Mouse (Mus musculus): ENCODE measurements at regions not wholly inside any gene's neighbourhood (a gene's known extent, or its start where the extent isn't known, plus 50 kb on each side); places are given as distances from the start of the nearest gene placed in this dataset.
A peak's percentile ranks its signal among the peaks of the same experiment; 100 is the strongest.

GRCm38 (mm10) chr12:51101636-51102035 is 246.2 kb upstream of the G2e3 start:
- no peak for TF ChIP-seq CTCF (IDR thresholded peaks at IDR 0.05; ENCODE audit: low read depth)
- WGBS = 68% methylated on average over 6 of the region's 6 CpGs

DNA sequence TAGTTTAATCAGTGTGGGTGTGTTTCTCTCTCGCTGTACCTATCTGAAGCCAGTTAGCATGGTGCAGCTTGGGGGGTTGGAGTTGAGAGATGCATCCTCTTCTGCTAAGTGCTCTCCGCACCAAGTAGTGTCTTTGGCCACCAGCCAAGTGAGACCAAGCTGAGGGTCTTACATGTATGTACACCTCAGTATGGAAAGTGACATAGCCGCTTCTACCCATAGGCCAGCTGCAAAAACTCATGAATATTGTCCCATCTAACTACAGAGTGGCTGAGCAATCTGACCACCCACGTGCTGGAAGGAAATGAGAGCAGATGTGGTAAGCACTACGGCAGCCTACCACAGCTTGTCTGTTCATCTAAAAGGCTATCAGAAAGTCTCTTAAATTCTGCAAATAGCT is 247.0 kb upstream of the G2e3 start:
- no peaks in the 10 kb centered on the region for H3K4me1 ChIP-seq (ENCODE audit: insufficient read depth)
- no peaks in the 10 kb centered on the region for H3K36me3 ChIP-seq (ENCODE audit: insufficient read depth)
- DNase-seq = peak; percentile 77
- H3K27me3 ChIP-seq (ENCODE audit: insufficient read depth, low read length) = no peaks in the 10 kb centered on the region
- no peak for TF ChIP-seq CTCF (IDR thresholded peaks at IDR 0.05; ENCODE audit: low read depth)
- H3K4me3 ChIP-seq (ENCODE audit: low read depth, low read length) = no peak overlapping the region
- H3K9me3 ChIP-seq (ENCODE audit: low read depth, low read length) = no peaks in the 10 kb centered on the region
- H3K27ac ChIP-seq (ENCODE audit: low read depth) = no peak overlapping the region
- ATAC-seq (ENCODE audit: insufficient read depth) = peak; percentile 90
- H3K4me2 ChIP-seq = no peak overlapping the region
- H3K9ac ChIP-seq = no peak overlapping the region
- WGBS = 50% methylated on average over 5 of the region's 5 CpGs

More at GRCm38 (mm10) chr12:51101636-51102035, 246.2 kb upstream of the G2e3 start:
- no peak overlapping the region for H3K4me3 ChIP-seq (ENCODE audit: low read depth, low read length)
- H3K27ac ChIP-seq (ENCODE audit: low read depth) = no peak overlapping the region
- no peaks in the 10 kb centered on the region for H3K9me3 ChIP-seq (ENCODE audit: low read depth, low read length)
- H3K4me1 ChIP-seq (ENCODE audit: insufficient read depth) = no peaks in the 10 kb centered on the region
- no peaks in the 10 kb centered on the region for H3K36me3 ChIP-seq (ENCODE audit: insufficient read depth)
- no peak for DNase-seq
- ATAC-seq (ENCODE audit: insufficient read depth) = no peak
- no peak overlapping the region for H3K4me2 ChIP-seq
- H3K9ac ChIP-seq = no peak overlapping the region
- no peaks in the 10 kb centered on the region for H3K27me3 ChIP-seq (ENCODE audit: insufficient read depth, low read length)

DNA sequence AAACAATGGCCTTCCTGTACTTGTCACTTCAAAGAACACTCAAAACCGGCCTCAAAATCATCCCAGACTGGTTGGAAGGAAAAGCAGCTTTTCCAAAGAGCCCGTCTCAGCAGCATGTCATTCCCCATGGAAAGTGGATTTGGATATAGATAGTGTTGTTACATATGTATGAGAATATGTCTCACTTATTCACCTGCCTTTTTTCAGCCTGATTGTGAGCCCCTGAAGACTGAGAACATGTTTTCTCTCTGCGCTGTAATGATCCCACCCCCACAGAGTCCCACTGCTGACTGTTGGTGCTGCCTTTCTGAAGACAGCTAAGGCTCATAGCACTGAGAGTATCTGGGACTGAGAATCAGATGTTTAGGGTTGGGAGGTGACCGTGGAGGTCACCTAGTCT is 251.9 kb upstream of the G2e3 start:
- no peak for DNase-seq
- no peaks in the 10 kb centered on the region for H3K27me3 ChIP-seq (ENCODE audit: insufficient read depth, low read length)
- no peaks in the 10 kb centered on the region for H3K4me1 ChIP-seq (ENCODE audit: insufficient read depth)
- no peak overlapping the region for H3K9ac ChIP-seq
- no peak overlapping the region for H3K4me3 ChIP-seq (ENCODE audit: low read depth, low read length)
- no peak for ATAC-seq (ENCODE audit: insufficient read depth)
- no peaks in the 10 kb centered on the region for H3K9me3 ChIP-seq (ENCODE audit: low read depth, low read length)
- H3K36me3 ChIP-seq (ENCODE audit: insufficient read depth) = no peaks in the 10 kb centered on the region
- H3K4me2 ChIP-seq = no peak overlapping the region
- TF ChIP-seq CTCF (IDR thresholded peaks at IDR 0.05; ENCODE audit: low read depth) = no peak
- WGBS = 53% methylated on average over 4 of the region's 4 CpGs
- H3K27ac ChIP-seq (ENCODE audit: low read depth) = no peak overlapping the region

- WGBS = 73% methylated on average over 7 of the region's 7 CpGs
- no peaks in the 10 kb centered on the region for H3K27me3 ChIP-seq (ENCODE audit: insufficient read depth, low read length)
- H3K4me3 ChIP-seq (ENCODE audit: low read depth, low read length) = no peak overlapping the region
- TF ChIP-seq CTCF (IDR thresholded peaks at IDR 0.05; ENCODE audit: low read depth) = no peak
- H3K4me2 ChIP-seq = no peak overlapping the region
- no peaks in the 10 kb centered on the region for H3K36me3 ChIP-seq (ENCODE audit: insufficient read depth)
- ATAC-seq (ENCODE audit: insufficient read depth) = no peak
- no peak for DNase-seq
- H3K27ac ChIP-seq (ENCODE audit: low read depth) = no peak overlapping the region
- H3K4me1 ChIP-seq (ENCODE audit: insufficient read depth) = no peaks in the 10 kb centered on the region
- H3K9ac ChIP-seq = no peak overlapping the region
- H3K9me3 ChIP-seq (ENCODE audit: low read depth, low read length) = no peaks in the 10 kb centered on the region
Measured at GRCm38 (mm10) chr12:51089324-51089723, 258.5 kb upstream of the G2e3 start.

DNA sequence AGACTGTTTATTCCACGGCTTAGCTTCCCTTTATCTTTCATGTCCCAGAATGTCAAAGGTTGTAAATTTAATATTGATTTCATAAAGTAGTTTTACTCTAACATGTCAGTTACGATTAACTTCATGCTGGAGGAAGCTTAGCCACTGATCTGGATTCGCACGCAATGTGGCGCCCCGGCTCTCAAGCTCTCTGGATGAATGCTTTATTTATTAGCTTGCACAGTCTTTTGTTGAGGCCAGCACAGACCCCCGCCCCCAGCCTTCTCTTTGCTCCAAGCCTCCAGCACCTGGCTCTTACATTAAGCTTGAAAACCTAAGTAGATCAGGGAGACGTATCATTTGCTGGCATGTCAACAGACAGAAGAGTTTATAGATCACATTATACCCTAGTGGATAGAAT is 266.1 kb upstream of the G2e3 start:
- H3K4me2 ChIP-seq = no peak overlapping the region
- ATAC-seq (ENCODE audit: insufficient read depth) (no peak), DNase-seq (no peak)
- no peaks in the 10 kb centered on the region for H3K36me3 ChIP-seq (ENCODE audit: insufficient read depth)
- H3K9ac ChIP-seq = no peak overlapping the region
- WGBS = 61% methylated on average over 8 of the region's 8 CpGs
- H3K4me1 ChIP-seq (ENCODE audit: insufficient read depth) = no peaks in the 10 kb centered on the region
- no peaks in the 10 kb centered on the region for H3K27me3 ChIP-seq (ENCODE audit: insufficient read depth, low read length)
- TF ChIP-seq CTCF (IDR thresholded peaks at IDR 0.05; ENCODE audit: low read depth) = no peak
- no peak overlapping the region for H3K4me3 ChIP-seq (ENCODE audit: low read depth, low read length)
- H3K27ac ChIP-seq (ENCODE audit: low read depth) = no peak overlapping the region
- no peaks in the 10 kb centered on the region for H3K9me3 ChIP-seq (ENCODE audit: low read depth, low read length)

DNA sequence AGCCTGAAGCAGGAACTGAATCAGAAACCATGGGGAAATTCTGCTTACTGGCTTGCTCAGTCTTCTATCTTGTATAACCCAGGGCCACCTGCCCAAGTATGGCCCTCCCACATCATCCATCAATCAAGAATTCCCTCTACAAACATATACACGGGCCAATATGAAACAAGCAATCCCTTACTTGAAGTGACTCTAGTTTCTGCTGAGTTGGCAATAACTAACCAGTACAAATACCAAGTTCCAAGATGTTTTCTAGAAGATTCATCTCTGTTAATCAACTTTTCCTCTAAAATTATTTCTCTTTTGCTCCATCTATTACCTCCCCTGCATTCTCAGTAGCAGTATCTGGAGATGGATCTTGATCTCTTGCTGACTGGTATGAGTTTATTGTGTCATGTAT is 274.4 kb upstream of the G2e3 start:
- no peak overlapping the region for H3K27ac ChIP-seq (ENCODE audit: low read depth)
- no peak for TF ChIP-seq CTCF (IDR thresholded peaks at IDR 0.05; ENCODE audit: low read depth)
- ATAC-seq (ENCODE audit: insufficient read depth) = no peak
- H3K4me3 ChIP-seq (ENCODE audit: low read depth, low read length) = no peak overlapping the region
- no peak for DNase-seq
- H3K4me1 ChIP-seq (ENCODE audit: insufficient read depth) = no peaks in the 10 kb centered on the region
- H3K36me3 ChIP-seq (ENCODE audit: insufficient read depth) = no peaks in the 10 kb centered on the region
- H3K27me3 ChIP-seq (ENCODE audit: insufficient read depth, low read length) = no peaks in the 10 kb centered on the region
- 27% methylated on average over 1 of the region's 1 CpGs for WGBS
- H3K4me2 ChIP-seq = no peak overlapping the region
- H3K9me3 ChIP-seq (ENCODE audit: low read depth, low read length) = no peaks in the 10 kb centered on the region
- H3K9ac ChIP-seq = no peak overlapping the region

DNA sequence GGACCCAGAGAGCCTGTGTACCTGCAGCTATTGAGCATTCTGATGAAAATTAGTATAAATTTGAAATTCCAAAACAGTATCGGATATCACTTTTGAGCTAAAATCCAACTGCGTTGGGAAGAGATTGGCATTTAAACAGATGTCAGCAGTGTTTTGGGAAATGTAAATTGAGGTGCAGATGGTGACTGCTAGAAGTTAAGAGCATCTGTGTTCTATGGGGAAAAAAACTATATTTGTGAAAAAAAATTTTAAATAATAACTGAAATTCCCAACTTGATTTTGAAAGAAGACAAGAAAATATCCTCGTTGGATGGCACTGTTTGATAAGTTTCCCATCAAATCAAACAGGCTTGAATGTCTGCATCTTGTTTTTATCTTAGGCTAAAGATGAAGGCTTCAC is 286.9 kb upstream of the G2e3 start:
- H3K36me3 ChIP-seq (ENCODE audit: insufficient read depth) = no peaks in the 10 kb centered on the region
- no peak overlapping the region for H3K4me3 ChIP-seq (ENCODE audit: low read depth, low read length)
- H3K4me2 ChIP-seq = no peak overlapping the region
- no peak for DNase-seq
- TF ChIP-seq CTCF (IDR thresholded peaks at IDR 0.05; ENCODE audit: low read depth) = no peak
- H3K4me1 ChIP-seq (ENCODE audit: insufficient read depth) = no peaks in the 10 kb centered on the region
- no peak for ATAC-seq (ENCODE audit: insufficient read depth)
- 85% methylated on average over 3 of the region's 3 CpGs for WGBS
- no peak overlapping the region for H3K27ac ChIP-seq (ENCODE audit: low read depth)
- no peaks in the 10 kb centered on the region for H3K9me3 ChIP-seq (ENCODE audit: low read depth, low read length)
- no peak overlapping the region for H3K9ac ChIP-seq
- H3K27me3 ChIP-seq (ENCODE audit: insufficient read depth, low read length) = no peaks in the 10 kb centered on the region

- Histone ChIP-seq H3K4me2 (peak overlapping the region; percentile 42), H3K4me3 (ENCODE audit: low read depth, low read length) (0 out of 2 replicates have a peak overlapping the region, but pooled peaks have one; percentile 0), H3K9me3 (ENCODE audit: low read depth, low read length) (no peaks in the 10 kb centered on the region), H3K9ac (no peak overlapping the region), H3K4me1 (ENCODE audit: insufficient read depth) (no peaks in the 10 kb centered on the region), H3K27ac (ENCODE audit: low read depth) (peak overlapping the region; percentile 33; the same call in 1 of the 2 replicates), H3K36me3 (ENCODE audit: insufficient read depth) (no peaks in the 10 kb centered on the region), H3K27me3 (ENCODE audit: insufficient read depth, low read length) (no peaks in the 10 kb centered on the region)
- no peak for TF ChIP-seq CTCF (IDR thresholded peaks at IDR 0.05; ENCODE audit: low read depth)
- ATAC-seq (ENCODE audit: insufficient read depth) = no peak; the same call in 1 of the 2 replicates
- 11% methylated on average over 12 of the region's 12 CpGs for WGBS
- peak; percentile 52 for DNase-seq
Measured at GRCm38 (mm10) chr12:51058569-51058968, 289.3 kb upstream of the G2e3 start.

Data from lung, embryonic 14.5 days (tissue).